Mouse (Mus musculus): ENCODE measurements around the gene Garnl3. TPM values are rescaled to one million over a fixed set of nuclear protein-coding genes. Genes with fewer than 3 reads are reported as not detected.

Garnl3 gene
- polyA plus RNA-seq, 1 experiment from 2014 or later = 16.6 TPM

- ATAC-seq (ENCODE audit: insufficient read depth, low FRiP score) = no peak
- no peaks in the 10 kb centered on the region for H3K9me3 ChIP-seq (replicated peaks; ENCODE audit: control insufficient read depth, low read length)
- H3K4me1 ChIP-seq (ENCODE audit: control insufficient read depth, insufficient read depth, low read length) = no peaks in the 10 kb centered on the region
- H3K36me3 ChIP-seq (ENCODE audit: control insufficient read depth, insufficient read depth, low read length) = no peaks in the 10 kb centered on the region
- no peak overlapping the region for H3K27ac ChIP-seq (ENCODE audit: low read length)
- no peak overlapping the region for H3K4me2 ChIP-seq (ENCODE audit: low read depth, low read length)
- no peaks in the 10 kb centered on the region for H3K27me3 ChIP-seq (ENCODE audit: control insufficient read depth, insufficient read depth, low read length)
- H3K9ac ChIP-seq (ENCODE audit: low read length) = no peak overlapping the region
- WGBS = 86% methylated on average over 3 of the region's 3 CpGs
- no peak overlapping the region for H3K4me3 ChIP-seq (replicated peaks; ENCODE audit: low read length)
Measured at GRCm38 (mm10) chr2:33084221-33084620, 47.2 kb downstream of the Garnl3 start.

- 25% methylated on average over 4 of the region's 4 CpGs for WGBS
- H3K27me3 ChIP-seq (ENCODE audit: control insufficient read depth, insufficient read depth, low read length) = no peaks in the 10 kb centered on the region
- no peak for ATAC-seq (ENCODE audit: insufficient read depth, low FRiP score)
- H3K4me1 ChIP-seq (ENCODE audit: control insufficient read depth, insufficient read depth, low read length) = no peaks in the 10 kb centered on the region
- H3K9me3 ChIP-seq (replicated peaks; ENCODE audit: control insufficient read depth, low read length) = no peaks in the 10 kb centered on the region
- H3K4me2 ChIP-seq (ENCODE audit: low read depth, low read length) = no peak overlapping the region
- H3K9ac ChIP-seq (ENCODE audit: low read length) = no peak overlapping the region
- no peak overlapping the region for H3K4me3 ChIP-seq (replicated peaks; ENCODE audit: low read length)
- no peak overlapping the region for H3K27ac ChIP-seq (ENCODE audit: low read length)
- H3K36me3 ChIP-seq (ENCODE audit: control insufficient read depth, insufficient read depth, low read length) = no peaks in the 10 kb centered on the region
Measured at GRCm38 (mm10) chr2:33080166-33080565, 51.3 kb downstream of the Garnl3 start.

GRCm38 (mm10) chr2:33077252-33077651 lies 54.2 kb downstream of the Garnl3 start:
- no peak for ATAC-seq (ENCODE audit: insufficient read depth, low FRiP score)
- Histone ChIP-seq H3K4me3 (replicated peaks; ENCODE audit: low read length) (no peak overlapping the region), H3K9ac (ENCODE audit: low read length) (no peak overlapping the region), H3K27me3 (ENCODE audit: control insufficient read depth, insufficient read depth, low read length) (no peaks in the 10 kb centered on the region), H3K36me3 (ENCODE audit: control insufficient read depth, insufficient read depth, low read length) (no peaks in the 10 kb centered on the region), H3K9me3 (replicated peaks; ENCODE audit: control insufficient read depth, low read length) (no peaks in the 10 kb centered on the region), H3K4me1 (ENCODE audit: control insufficient read depth, insufficient read depth, low read length) (no peaks in the 10 kb centered on the region), H3K27ac (ENCODE audit: low read length) (no peak overlapping the region), H3K4me2 (ENCODE audit: low read depth, low read length) (no peak overlapping the region)
- WGBS = 30% methylated on average over 3 of the region's 3 CpGs

- Histone ChIP-seq H3K27ac (ENCODE audit: low read length) (no peak overlapping the region), H3K9me3 (replicated peaks; ENCODE audit: control insufficient read depth, low read length) (no peaks in the 10 kb centered on the region), H3K4me2 (ENCODE audit: low read depth, low read length) (no peak overlapping the region), H3K9ac (ENCODE audit: low read length) (no peak overlapping the region), H3K27me3 (ENCODE audit: control insufficient read depth, insufficient read depth, low read length) (no peaks in the 10 kb centered on the region), H3K4me3 (replicated peaks; ENCODE audit: low read length) (no peak overlapping the region), H3K36me3 (ENCODE audit: control insufficient read depth, insufficient read depth, low read length) (no peaks in the 10 kb centered on the region), H3K4me1 (ENCODE audit: control insufficient read depth, insufficient read depth, low read length) (no peaks in the 10 kb centered on the region)
- ATAC-seq (ENCODE audit: insufficient read depth, low FRiP score) = no peak
- 74% methylated on average over 2 of the region's 2 CpGs for WGBS
Measured at GRCm38 (mm10) chr2:33074931-33075330, 56.5 kb downstream of the Garnl3 start.

GRCm38 (mm10) chr2:33074188-33074587 lies 57.3 kb downstream of the Garnl3 start:
- WGBS = 50% methylated on average over 3 of the region's 3 CpGs
- Histone ChIP-seq H3K36me3 (ENCODE audit: control insufficient read depth, insufficient read depth, low read length) (no peaks in the 10 kb centered on the region), H3K9me3 (replicated peaks; ENCODE audit: control insufficient read depth, low read length) (no peaks in the 10 kb centered on the region), H3K27me3 (ENCODE audit: control insufficient read depth, insufficient read depth, low read length) (no peaks in the 10 kb centered on the region), H3K27ac (ENCODE audit: low read length) (no peak overlapping the region), H3K4me3 (replicated peaks; ENCODE audit: low read length) (no peak overlapping the region), H3K9ac (ENCODE audit: low read length) (no peak overlapping the region), H3K4me1 (ENCODE audit: control insufficient read depth, insufficient read depth, low read length) (no peaks in the 10 kb centered on the region), H3K4me2 (ENCODE audit: low read depth, low read length) (no peak overlapping the region)
- no peak for ATAC-seq (ENCODE audit: insufficient read depth, low FRiP score)

- Histone ChIP-seq H3K9me3 (replicated peaks; ENCODE audit: control insufficient read depth, low read length) (no peaks in the 10 kb centered on the region), H3K36me3 (ENCODE audit: control insufficient read depth, insufficient read depth, low read length) (no peaks in the 10 kb centered on the region), H3K4me3 (replicated peaks; ENCODE audit: low read length) (no peak overlapping the region), H3K27me3 (ENCODE audit: control insufficient read depth, insufficient read depth, low read length) (no peaks in the 10 kb centered on the region), H3K4me1 (ENCODE audit: control insufficient read depth, insufficient read depth, low read length) (no peaks in the 10 kb centered on the region), H3K9ac (ENCODE audit: low read length) (no peak overlapping the region), H3K27ac (ENCODE audit: low read length) (no peak overlapping the region), H3K4me2 (ENCODE audit: low read depth, low read length) (no peak overlapping the region)
- ATAC-seq (ENCODE audit: insufficient read depth, low FRiP score) = no peak; the same call in 1 of the 2 replicates
- 46% methylated on average over 2 of the region's 2 CpGs for WGBS
Measured at GRCm38 (mm10) chr2:33072333-33072732, 59.1 kb downstream of the Garnl3 start.

GRCm38 (mm10) chr2:33065610-33066009 lies 65.8 kb downstream of the Garnl3 start:
- Histone ChIP-seq H3K36me3 (ENCODE audit: control insufficient read depth, insufficient read depth, low read length) (no peaks in the 10 kb centered on the region), H3K9me3 (replicated peaks; ENCODE audit: control insufficient read depth, low read length) (no peaks in the 10 kb centered on the region), H3K4me2 (ENCODE audit: low read depth, low read length) (no peak overlapping the region), H3K4me3 (replicated peaks; ENCODE audit: low read length) (no peak overlapping the region), H3K4me1 (ENCODE audit: control insufficient read depth, insufficient read depth, low read length) (no peaks in the 10 kb centered on the region), H3K9ac (ENCODE audit: low read length) (no peak overlapping the region), H3K27ac (ENCODE audit: low read length) (no peak overlapping the region), H3K27me3 (ENCODE audit: control insufficient read depth, insufficient read depth, low read length) (no peaks in the 10 kb centered on the region)
- WGBS = 50% methylated on average over 1 of the region's 1 CpGs
- ATAC-seq (ENCODE audit: insufficient read depth, low FRiP score) = no peak

- Histone ChIP-seq H3K27ac (ENCODE audit: low read length) (no peak overlapping the region), H3K36me3 (ENCODE audit: control insufficient read depth, insufficient read depth, low read length) (no peaks in the 10 kb centered on the region), H3K4me2 (ENCODE audit: low read depth, low read length) (no peak overlapping the region), H3K9ac (ENCODE audit: low read length) (no peak overlapping the region), H3K4me3 (replicated peaks; ENCODE audit: low read length) (no peak overlapping the region), H3K9me3 (replicated peaks; ENCODE audit: control insufficient read depth, low read length) (no peaks in the 10 kb centered on the region), H3K27me3 (ENCODE audit: control insufficient read depth, insufficient read depth, low read length) (no peaks in the 10 kb centered on the region), H3K4me1 (ENCODE audit: control insufficient read depth, insufficient read depth, low read length) (no peaks in the 10 kb centered on the region)
- no peak for ATAC-seq (ENCODE audit: insufficient read depth, low FRiP score)
- WGBS = 65% methylated on average over 8 of the region's 8 CpGs
Measured at GRCm38 (mm10) chr2:33062744-33063143, 68.7 kb downstream of the Garnl3 start.

GRCm38 (mm10) chr2:33058926-33059325 lies 72.5 kb downstream of the Garnl3 start:
- Histone ChIP-seq H3K4me2 (ENCODE audit: low read depth, low read length) (no peak overlapping the region), H3K4me1 (ENCODE audit: control insufficient read depth, insufficient read depth, low read length) (no peaks in the 10 kb centered on the region), H3K27ac (ENCODE audit: low read length) (no peak overlapping the region), H3K9ac (ENCODE audit: low read length) (no peak overlapping the region), H3K27me3 (ENCODE audit: control insufficient read depth, insufficient read depth, low read length) (no peaks in the 10 kb centered on the region), H3K4me3 (replicated peaks; ENCODE audit: low read length) (no peak overlapping the region), H3K36me3 (ENCODE audit: control insufficient read depth, insufficient read depth, low read length) (no peaks in the 10 kb centered on the region), H3K9me3 (replicated peaks; ENCODE audit: control insufficient read depth, low read length) (no peaks in the 10 kb centered on the region)
- no peak for ATAC-seq (ENCODE audit: insufficient read depth, low FRiP score)
- 82% methylated on average over 5 of the region's 5 CpGs for WGBS

GRCm38 (mm10) chr2:33057514-33057913 lies 73.9 kb downstream of the Garnl3 start:
- no peak overlapping the region for H3K4me3 ChIP-seq (replicated peaks; ENCODE audit: low read length)
- no peaks in the 10 kb centered on the region for H3K27me3 ChIP-seq (ENCODE audit: control insufficient read depth, insufficient read depth, low read length)
- no peak overlapping the region for H3K27ac ChIP-seq (ENCODE audit: low read length)
- no peak overlapping the region for H3K4me2 ChIP-seq (ENCODE audit: low read depth, low read length)
- H3K9ac ChIP-seq (ENCODE audit: low read length) = no peak overlapping the region
- H3K9me3 ChIP-seq (replicated peaks; ENCODE audit: control insufficient read depth, low read length) = no peaks in the 10 kb centered on the region
- ATAC-seq (ENCODE audit: insufficient read depth, low FRiP score) = no peak
- H3K36me3 ChIP-seq (ENCODE audit: control insufficient read depth, insufficient read depth, low read length) = no peaks in the 10 kb centered on the region
- 86% methylated on average over 7 of the region's 7 CpGs for WGBS
- no peaks in the 10 kb centered on the region for H3K4me1 ChIP-seq (ENCODE audit: control insufficient read depth, insufficient read depth, low read length)
